Mouse (Mus musculus): ENCODE results near the gene Prss36. TPM values are rescaled to one million over a fixed set of nuclear protein-coding genes. Genes with fewer than 3 reads are reported as not detected.

Gene Prss36
- total and polyA plus RNA-seq, 3 experiments: 1.7 to 5.1 TPM; not detected in 1

DNA sequence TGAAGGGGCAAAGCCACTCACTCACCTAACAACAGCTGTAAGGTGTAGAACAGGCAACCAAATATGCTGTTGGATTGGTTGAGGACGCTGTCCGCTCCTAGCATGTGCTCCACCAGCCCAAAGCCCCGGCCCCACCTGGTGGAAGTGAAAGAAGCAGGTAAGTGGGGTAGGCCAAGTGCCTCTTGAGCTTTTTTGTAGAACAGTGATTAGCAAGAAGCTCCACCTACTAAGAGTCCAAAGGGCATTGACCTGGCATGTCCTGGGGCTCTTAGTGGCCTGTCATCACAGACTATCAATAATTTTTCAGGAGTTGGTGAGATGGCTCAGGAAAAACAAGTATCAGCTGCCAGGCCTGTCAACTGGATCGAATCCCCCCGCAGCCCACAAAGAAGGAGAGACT lies 52.0 kb downstream of the Prss36 start:
- Histone ChIP-seq H3K4me3 (ENCODE audit: control insufficient read depth in 1 of 2, insufficient read depth in 1 of 2, low read depth in 2 of 2, low read length in 2 of 2) (peak overlapping the region in 1 of 2 experiments; percentile 75; a peak in 1 of 4 replicates), H3K27ac (ENCODE audit: control insufficient read depth, low read depth, low read length) (no peak overlapping the region)

DNA sequence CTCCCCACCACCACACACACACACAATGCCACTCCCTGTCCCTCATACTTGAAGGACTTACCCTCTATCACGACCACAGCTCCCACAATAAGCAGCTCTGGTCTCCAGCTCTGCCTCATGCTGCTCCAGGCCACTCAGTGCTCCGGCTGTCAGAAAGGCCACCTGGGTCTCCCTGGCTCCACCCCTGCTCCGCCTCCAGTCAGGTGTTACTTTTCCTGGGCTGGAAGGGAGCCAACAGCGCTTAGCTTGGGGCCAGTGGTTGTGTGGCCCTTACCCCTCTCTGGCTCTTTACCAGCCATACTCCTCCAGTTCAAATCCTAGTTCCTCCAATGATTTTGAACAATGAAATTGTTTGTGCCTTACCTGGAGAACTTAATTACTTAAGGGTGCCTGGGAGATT lies 55.7 kb downstream of the Prss36 start, which contains the start of gene Prss53:
TSS of gene Prss53 (minus strand) at position 173 of the 400 bp plus-strand sequence.
- no peaks in the 10 kb centered on the region for H3K27me3 ChIP-seq (ENCODE audit: control insufficient read depth in 1 of 2, insufficient read depth in 2 of 2, low read length in 2 of 2)
- no peak; the same call in 1 of the 2 replicates for TF ChIP-seq POLR2AphosphoS2 (IDR thresholded peaks at IDR 0.05; ENCODE audit: low read length)
- TF ChIP-seq ZNF384 (IDR thresholded peaks at IDR 0.05; ENCODE audit: low read depth, low read length): no peak
- TF ChIP-seq TAL1 (IDR thresholded peaks at IDR 0.05; ENCODE audit: low read length): no peak
- TF ChIP-seq HCFC1 (IDR thresholded peaks at IDR 0.05; ENCODE audit: low read depth, low read length): no peak
- TF ChIP-seq E2F4 (IDR thresholded peaks at IDR 0.05; ENCODE audit: borderline replicate concordance, low read depth, low read length): no peak
- no peak for TF ChIP-seq NRF1 (IDR thresholded peaks at IDR 0.05; ENCODE audit: insufficient read depth, low read depth, low read length, poor library complexity, severe bottlenecking)
- TF ChIP-seq USF1 (IDR thresholded peaks at IDR 0.05; ENCODE audit: low read depth, low read length): no peak
- no peak for TF ChIP-seq UBTF (IDR thresholded peaks at IDR 0.05; ENCODE audit: borderline replicate concordance, insufficient read depth, low read depth, low read length)
- TF ChIP-seq BHLHE40 (IDR thresholded peaks at IDR 0.05; ENCODE audit: borderline replicate concordance, low read depth, low read length): no peak
- no peak for TF ChIP-seq ZKSCAN1 (IDR thresholded peaks at IDR 0.05; ENCODE audit: low read depth, low read length)
- no peak for TF ChIP-seq MYC (IDR thresholded peaks at IDR 0.05; ENCODE audit: low read depth, low read length)
- no peak for TF ChIP-seq GABPA (IDR thresholded peaks at IDR 0.05; ENCODE audit: low read depth, low read length)
- no peaks in the 10 kb centered on the region for H3K79me2 ChIP-seq (ENCODE audit: control insufficient read depth, insufficient read depth, low read length, poor library complexity)
- H3K4me1 ChIP-seq (ENCODE audit: control insufficient read depth in 1 of 2, insufficient read depth in 2 of 2, low read length in 2 of 2): peaks cover 0 to 13% of the 10 kb centered on the region in 2 experiments; a peak in 3 of 4 replicates
- no peaks in the 10 kb centered on the region for H3K9me3 ChIP-seq (replicated peaks; ENCODE audit: insufficient read depth, low read length)
- H3K9ac ChIP-seq (ENCODE audit: control insufficient read depth, low read depth, low read length, poor library complexity, severe bottlenecking): no peak within 1 kb of the TSS
- no peak within 1 kb of the TSS for H3K4me3 ChIP-seq (ENCODE audit: control insufficient read depth in 1 of 2, insufficient read depth in 1 of 2, low read depth in 2 of 2, low read length in 2 of 2)
- H3K27ac ChIP-seq (ENCODE audit: control insufficient read depth, low read depth, low read length): no peak within 1 kb of the TSS
- DNase-seq (ENCODE audit: low read depth, low spot score): no peak
- H3K36me3 ChIP-seq (ENCODE audit: control insufficient read depth in 1 of 2, insufficient read depth in 2 of 2, low read length in 2 of 2): peaks cover 6 to 7% of the 10 kb centered on the region in 2 experiments; a peak in 2 of 4 replicates

More for the DNA sequence above, 52.0 kb downstream of the Prss36 start:
- DNase-seq (ENCODE audit: low read depth, low spot score): no peak
- Histone ChIP-seq H3K27me3 (ENCODE audit: control insufficient read depth in 1 of 2, insufficient read depth in 2 of 2, low read length in 2 of 2) (no peaks in the 10 kb centered on the region), H3K9ac (ENCODE audit: control insufficient read depth, low read depth, low read length, poor library complexity, severe bottlenecking) (peak overlapping the region; percentile 76; the same call in 1 of the 2 replicates), H3K9me3 (replicated peaks; ENCODE audit: insufficient read depth, low read length) (no peaks in the 10 kb centered on the region), H3K36me3 (ENCODE audit: control insufficient read depth in 1 of 2, insufficient read depth in 2 of 2, low read length in 2 of 2) (peaks cover 0 to 15% of the 10 kb centered on the region in 2 experiments; a peak in 2 of 4 replicates), H3K79me2 (ENCODE audit: control insufficient read depth, insufficient read depth, low read length, poor library complexity) (no peaks in the 10 kb centered on the region), H3K4me1 (ENCODE audit: control insufficient read depth in 1 of 2, insufficient read depth in 2 of 2, low read length in 2 of 2) (peaks cover 18 to 31% of the 10 kb centered on the region in 2 experiments)
- TF ChIP-seq POLR2A (IDR thresholded peaks at IDR 0.05; ENCODE audit: control insufficient read depth in 1 of 2, insufficient read depth in 1 of 2, low read depth in 1 of 2, low read length in 2 of 2, poor library complexity in 1 of 2) (no peak), SMC3 (IDR thresholded peaks at IDR 0.05; ENCODE audit: low read depth, low read length) (no peak), MEF2A (IDR thresholded peaks at IDR 0.05; ENCODE audit: extremely low read depth, insufficient replicate concordance, low read depth, low read length, poor library complexity, severe bottlenecking) (no peak), USF1 (IDR thresholded peaks at IDR 0.05; ENCODE audit: low read depth, low read length) (no peak), NELFE (IDR thresholded peaks at IDR 0.05; ENCODE audit: low read depth, low read length) (no peak), MYB (IDR thresholded peaks at IDR 0.05; ENCODE audit: low read depth, low read length) (no peak), TAL1 (IDR thresholded peaks at IDR 0.05; ENCODE audit: low read length) (no peak), MAX (IDR thresholded peaks at IDR 0.05; ENCODE audit: low read length) (no peak), EP300 (IDR thresholded peaks at IDR 0.05; ENCODE audit: low read depth in 1 of 2, low read length in 2 of 2) (no peak), RCOR1 (IDR thresholded peaks at IDR 0.05; ENCODE audit: low read depth, low read length) (no peak), MYC (IDR thresholded peaks at IDR 0.05; ENCODE audit: low read depth, low read length) (no peak), GATA1 (IDR thresholded peaks at IDR 0.05; ENCODE audit: low read depth, low read length) (no peak), UBTF (IDR thresholded peaks at IDR 0.05; ENCODE audit: borderline replicate concordance, insufficient read depth, low read depth, low read length) (no peak), RAD21 (IDR thresholded peaks at IDR 0.05; ENCODE audit: low read depth, low read length) (no peak)

Measured in MEL (cell line).